In the genomic region with DNA sequence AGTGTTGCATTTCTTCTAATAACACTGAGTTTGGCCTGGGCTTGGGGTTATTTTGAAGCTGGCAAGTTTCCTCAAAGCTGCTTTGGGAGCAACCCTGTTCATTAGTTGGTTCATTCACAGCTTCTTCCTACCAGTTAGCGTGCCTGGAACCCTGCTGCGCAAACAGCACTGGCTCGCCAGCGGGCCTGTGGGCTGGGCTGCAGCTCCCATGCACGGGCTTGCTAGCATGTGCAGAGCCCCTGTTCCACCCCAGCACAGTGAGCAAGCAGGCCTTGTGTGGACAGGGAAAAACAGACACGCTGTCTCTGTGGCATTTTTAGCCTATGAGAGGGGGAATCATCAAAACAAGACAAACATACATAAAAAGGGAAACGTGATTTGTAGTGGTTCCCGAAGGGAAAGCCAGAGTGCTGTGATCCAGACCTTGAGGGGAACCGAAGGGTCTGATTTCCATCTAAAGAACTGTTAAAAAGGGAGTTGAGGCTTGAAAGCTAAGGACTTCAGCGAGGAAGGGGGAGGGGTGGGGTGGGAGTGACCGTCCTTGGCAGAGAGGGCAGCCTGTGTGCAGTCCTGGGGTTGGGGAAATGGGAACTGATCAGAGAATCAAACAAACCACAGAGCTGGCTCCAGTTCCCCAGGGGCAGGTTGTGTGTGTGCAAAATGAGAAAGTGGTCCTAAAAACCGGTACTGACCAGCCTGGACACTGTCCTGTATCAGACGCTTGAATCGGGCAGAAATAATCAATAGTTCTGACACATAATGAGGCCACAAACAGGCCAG, we compare ENCODE assay signal across 8 mouse cellular contexts.
A peak's percentile ranks its signal among the peaks of the same experiment; 100 is the strongest.
DNase-seq lines count a peak whose midpoint lies in the region; ATAC-seq and TF ChIP-seq lines count a peak whose summit lies in the region.

No protein-coding gene starts in this region.

- TF ChIP-seq CTCF in lung, adult 2 months (IDR thresholded peaks at IDR 0.05; ENCODE audit: insufficient read depth, low read length): no peak
- TF ChIP-seq CTCF in hindbrain, postnatal 0 days (IDR thresholded peaks at IDR 0.05; ENCODE audit: low read depth): no peak

- H3K4me2 ChIP-seq in lung, embryonic 15.5 days: no peak overlapping the region
- no peak overlapping the region for H3K4me2 ChIP-seq in hindbrain, postnatal 0 days (ENCODE audit: low read depth, low read length)

- TF ChIP-seq POLR2A in lung, adult 2 months (IDR thresholded peaks at IDR 0.05; ENCODE audit: borderline replicate concordance, extremely low read depth, low read depth, low read length): no peak

- no peak overlapping the region for H3K4me3 ChIP-seq in lung, embryonic 15.5 days
- no peak overlapping the region for H3K4me3 ChIP-seq in lung, adult 2 months (replicated peaks; ENCODE audit: extremely low read depth, low read depth, low read length)
- no peak overlapping the region for H3K4me3 ChIP-seq in hindbrain, postnatal 0 days (ENCODE audit: low read length)

- ATAC-seq in lung, embryonic 15.5 days (ENCODE audit: borderline replicate concordance, extremely low read depth, low FRiP score, low TSS enrichment): peak; percentile 40; the same call in 1 of the 2 replicates
- no peak; the same call in 1 of the 2 replicates for ATAC-seq in hindbrain, postnatal 0 days
- ATAC-seq in megakaryocyte, adult 5-6 weeks (ENCODE audit: poor library complexity, severe bottlenecking): peak; percentile 92

- no peak overlapping the region for H3K9ac ChIP-seq in lung, embryonic 15.5 days
- no peak overlapping the region for H3K9ac ChIP-seq in hindbrain, postnatal 0 days (replicated peaks; ENCODE audit: low read length)

- H3K4me1 ChIP-seq in lung, embryonic 15.5 days: peaks cover 15% of the 10 kb centered on the region
- H3K4me1 ChIP-seq in lung, adult 2 months (ENCODE audit: control insufficient read depth, insufficient read depth, low read length): peaks cover 4% of the 10 kb centered on the region; the same call in 1 of the 2 replicates
- H3K4me1 ChIP-seq in hindbrain, postnatal 0 days (ENCODE audit: insufficient read depth, low read length): no peaks in the 10 kb centered on the region

- no peaks in the 10 kb centered on the region for H3K9me3 ChIP-seq in lung, embryonic 15.5 days
- H3K9me3 ChIP-seq in hindbrain, postnatal 0 days (ENCODE audit: low read length): 0 out of 2 replicates have a peak, but pooled peaks cover 5% of the 10 kb centered on the region

- no peaks in the 10 kb centered on the region for H3K27me3 ChIP-seq in lung, embryonic 15.5 days
- H3K27me3 ChIP-seq in hindbrain, postnatal 0 days (ENCODE audit: insufficient read depth, low read length): no peaks in the 10 kb centered on the region

- no peak overlapping the region for H3K27ac ChIP-seq in lung, embryonic 15.5 days
- H3K27ac ChIP-seq in hindbrain, postnatal 0 days: no peak overlapping the region

- 48% methylated on average over 14 of the region's 14 CpGs for WGBS in lung, embryonic 15.5 days
- WGBS in lung, adult 2 months: 57% methylated on average over 14 of the region's 14 CpGs
- 37% methylated on average over 14 of the region's 14 CpGs for WGBS in hindbrain, postnatal 0 days

- DNase-seq in cerebellum, postnatal 14 days: peak; percentile 57 to 59
- no peak for DNase-seq in cerebellum, adult 18-20 months
- no peak for DNase-seq in lung, adult 2 months
- DNase-seq in hindbrain, postnatal 0 days (ENCODE audit: low spot score): peak; percentile 49
- DNase-seq in thymus, postnatal 36 days: no peak
- no peak for DNase-seq in urinary bladder, postnatal 4 days (ENCODE audit: low spot score in 2 of 2)

- no peaks in the 10 kb centered on the region for H3K36me3 ChIP-seq in lung, embryonic 15.5 days
- no peaks in the 10 kb centered on the region for H3K36me3 ChIP-seq in hindbrain, postnatal 0 days (ENCODE audit: insufficient read depth, low read length)

Comparison
In these comparisons a context has a peak if more than half of its experiments do, and no peak if none do; other contexts are left out.
1. DNase-seq: peak in cerebellum, postnatal 14 days (2 of 2) and hindbrain, postnatal 0 days (single experiment); none in cerebellum, adult 18-20 months (0 of 2), lung, adult 2 months (single experiment), thymus, postnatal 36 days (0 of 2) and urinary bladder, postnatal 4 days (0 of 2).